Mouse (Mus musculus) layer of hippocampus, adult 9-10 months (tissue): ENCODE results near the gene Myo1d.

Experiments
- DNase-seq: peaks from one replicate; pipeline ENCODE4 v3.0.0; 2022; ENCODE audit warnings: low spot score

Gene Myo1d

DNA sequence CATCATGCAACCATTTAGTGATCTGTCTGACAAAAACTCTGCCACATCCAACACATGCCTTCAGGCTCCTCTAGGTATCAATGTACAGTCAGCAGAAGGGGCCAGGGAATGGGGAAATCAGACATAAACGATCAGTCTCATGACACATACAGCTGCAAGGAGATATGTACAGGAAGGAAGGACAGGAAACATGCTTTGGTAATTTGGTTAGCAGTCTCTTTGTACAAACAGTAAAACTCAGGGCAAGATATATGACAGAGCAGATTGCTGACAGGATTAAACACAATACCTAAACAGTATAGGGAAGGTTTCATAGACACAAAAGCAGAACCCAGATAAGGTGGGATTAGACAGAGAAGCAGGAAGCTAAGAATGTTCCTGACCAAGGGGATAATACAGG, 60.8 kb downstream of the Myo1d start:
- no peak for DNase-seq

DNA sequence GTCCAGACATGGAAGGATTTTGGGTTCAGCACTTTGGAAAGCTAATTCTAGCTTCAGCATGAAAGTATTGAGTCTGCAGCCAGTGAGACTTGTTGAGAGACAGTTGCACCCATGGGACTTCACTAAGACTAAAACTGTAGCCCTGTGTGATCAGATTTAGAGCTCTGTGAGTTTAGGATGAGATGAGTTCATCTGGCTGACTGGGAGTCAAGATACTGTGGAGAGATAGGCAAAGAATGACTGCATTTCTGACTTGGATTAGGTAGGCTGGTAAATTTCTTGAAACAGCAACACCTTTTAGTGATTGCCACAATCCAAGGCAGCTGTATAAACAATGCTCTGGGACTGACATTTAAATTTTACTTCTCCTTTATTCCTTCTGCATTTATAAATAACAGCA, 61.8 kb downstream of the Myo1d start:
- no peak for DNase-seq

DNA sequence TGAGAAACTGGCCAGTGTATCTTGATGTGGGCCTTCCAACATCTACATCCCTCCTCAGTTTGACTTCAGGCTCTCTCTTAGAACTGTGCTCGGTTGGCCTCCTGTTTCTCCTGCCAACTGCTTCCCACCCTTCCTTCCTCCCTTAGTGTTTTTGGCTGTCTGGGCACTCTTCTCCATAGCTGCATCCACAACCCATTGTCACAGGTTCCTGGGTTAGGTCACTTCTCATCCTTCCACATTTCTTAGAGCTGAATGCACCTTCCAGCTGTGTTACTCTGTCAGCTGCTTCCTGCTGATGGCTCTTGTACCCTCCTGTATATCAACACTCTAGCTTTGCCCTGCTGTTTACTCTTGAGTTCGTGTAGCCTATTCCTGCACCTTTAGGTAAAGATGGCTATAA, 64.7 kb downstream of the Myo1d start:
- DNase-seq = no peak

DNA sequence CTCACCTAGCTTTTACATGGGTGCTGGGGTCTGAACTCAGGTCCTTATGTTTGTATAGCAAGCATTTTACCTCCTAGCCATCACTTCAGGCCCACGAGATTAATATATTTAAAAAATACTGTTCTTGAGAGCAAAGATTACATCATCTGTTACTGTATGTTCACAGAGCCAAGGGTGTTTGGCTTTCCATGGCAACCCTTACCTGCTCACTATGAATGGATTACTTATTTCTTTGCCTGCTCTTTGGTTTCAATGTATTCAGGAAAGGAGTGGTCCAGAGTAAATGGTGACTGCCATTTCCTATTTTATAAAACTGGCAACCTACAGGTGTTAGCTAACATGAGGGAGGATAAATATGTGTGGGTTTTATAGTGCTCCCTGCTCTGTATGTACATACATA, 66.1 kb downstream of the Myo1d start:
- DNase-seq = no peak

DNA sequence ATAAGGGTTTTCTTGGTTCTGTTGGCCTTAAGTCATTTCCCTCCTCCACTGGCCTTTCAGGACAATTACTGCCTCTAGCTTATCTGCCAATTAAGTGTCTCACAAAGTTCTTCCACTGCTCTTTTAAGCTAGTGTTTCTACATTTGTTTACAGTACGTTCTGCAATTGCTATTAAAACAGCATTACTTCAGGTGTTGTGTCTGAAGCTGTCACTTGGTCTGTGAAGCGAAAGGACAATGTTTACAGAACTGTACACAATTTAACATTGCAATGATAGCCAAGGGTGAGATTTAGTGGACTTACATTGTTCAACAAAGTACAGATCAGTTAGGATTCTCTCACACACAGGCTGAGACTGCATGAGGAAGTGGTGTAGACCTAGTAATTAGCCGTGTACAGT, 67.6 kb downstream of the Myo1d start:
- DNase-seq = no peak

DNA sequence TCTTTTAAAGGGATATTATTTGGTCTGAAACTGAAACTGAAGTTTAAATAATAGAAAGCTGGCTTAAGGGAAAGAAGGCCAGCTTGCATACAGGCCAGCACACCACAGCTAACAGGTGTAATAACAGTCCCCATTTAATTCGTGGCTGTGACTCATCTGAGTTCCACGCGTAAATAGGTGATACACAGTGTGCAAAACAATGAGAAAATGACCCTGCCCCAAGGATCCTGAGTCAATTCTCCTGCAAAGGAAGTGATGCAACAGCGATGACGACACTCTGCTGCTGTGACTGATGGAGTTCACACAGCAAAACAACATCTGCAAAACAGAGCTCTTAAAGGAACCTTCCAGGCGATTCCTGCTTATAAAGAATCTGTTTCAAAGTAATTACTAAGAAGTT, 68.5 kb downstream of the Myo1d start:
- no peak for DNase-seq

DNA sequence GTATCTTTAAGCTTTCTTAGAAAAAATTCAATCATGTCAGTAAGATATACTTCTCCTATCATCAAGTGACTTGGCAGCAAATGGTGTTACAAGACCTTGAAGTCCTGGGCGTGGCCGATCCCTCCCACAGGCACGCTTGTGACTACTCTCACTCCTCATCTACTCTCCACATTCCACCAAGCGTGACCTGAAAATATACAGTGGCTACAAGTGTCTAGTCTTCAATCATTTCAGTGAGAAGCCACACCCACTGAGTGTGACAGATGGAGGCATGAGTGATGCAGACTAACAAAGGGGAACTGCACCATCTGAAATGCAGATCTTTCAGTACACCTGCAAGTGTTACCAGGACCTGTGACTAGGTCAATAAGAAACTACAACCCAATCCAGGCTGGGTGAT, 79.2 kb downstream of the Myo1d start:
- DNase-seq = no peak

DNA sequence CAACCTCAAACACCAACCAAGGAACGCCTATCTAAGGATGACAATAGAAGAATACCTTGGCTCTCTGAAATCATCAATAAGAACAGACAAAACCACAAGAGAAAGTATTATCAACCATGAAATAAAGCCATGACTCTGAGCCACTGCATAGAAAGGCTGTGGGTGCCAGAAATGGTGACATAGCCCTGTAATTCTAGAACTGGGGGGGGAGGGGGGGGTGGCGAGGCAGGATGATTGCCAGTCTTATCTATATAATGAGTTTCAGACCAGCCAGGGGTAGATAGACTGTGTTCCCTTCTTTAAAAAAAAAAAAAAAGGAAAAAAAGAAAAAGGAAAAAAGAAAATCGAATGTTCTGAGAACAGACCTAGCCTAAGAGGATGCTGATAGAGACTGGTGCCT, 81.1 kb downstream of the Myo1d start:
- DNase-seq = no peak

DNA sequence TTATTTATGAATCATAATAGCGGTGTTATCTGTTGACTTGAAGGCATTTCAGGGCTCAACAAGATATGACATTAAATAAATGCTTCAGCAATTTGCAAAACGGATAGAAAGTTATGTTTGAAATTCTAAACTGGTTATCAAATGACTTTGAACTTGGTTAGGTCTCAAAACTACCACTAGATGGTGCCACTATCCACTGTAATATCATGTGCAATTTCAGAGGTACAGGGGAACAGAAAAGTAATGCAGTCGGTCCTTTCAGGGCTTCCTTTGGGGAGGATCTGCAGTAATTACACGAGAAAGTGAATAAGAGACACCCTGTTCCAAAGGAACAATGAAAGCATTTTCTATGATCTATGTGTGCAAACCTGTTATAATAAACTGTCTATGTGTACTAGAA, 83.5 kb downstream of the Myo1d start:
- DNase-seq = peak; percentile 60

DNA sequence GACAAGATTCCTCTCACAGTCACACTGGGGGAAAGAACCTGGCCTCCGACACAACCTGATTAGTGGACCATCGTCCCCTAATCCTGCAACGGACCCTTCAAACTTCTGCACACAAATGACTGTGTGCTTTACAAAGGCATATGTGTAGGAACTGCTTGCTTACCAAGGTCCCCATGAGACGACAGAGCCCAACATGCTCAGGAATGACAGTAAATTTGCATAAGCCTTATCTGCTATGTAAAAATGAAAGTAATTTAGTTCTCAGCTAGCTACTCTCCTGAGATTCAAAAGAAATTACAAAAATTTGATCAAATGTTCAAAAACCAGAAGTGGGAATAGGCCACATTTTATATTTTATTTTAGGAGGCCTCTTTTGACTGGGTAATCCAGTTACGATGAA, 95.2 kb downstream of the Myo1d start:
- no peak for DNase-seq

DNA sequence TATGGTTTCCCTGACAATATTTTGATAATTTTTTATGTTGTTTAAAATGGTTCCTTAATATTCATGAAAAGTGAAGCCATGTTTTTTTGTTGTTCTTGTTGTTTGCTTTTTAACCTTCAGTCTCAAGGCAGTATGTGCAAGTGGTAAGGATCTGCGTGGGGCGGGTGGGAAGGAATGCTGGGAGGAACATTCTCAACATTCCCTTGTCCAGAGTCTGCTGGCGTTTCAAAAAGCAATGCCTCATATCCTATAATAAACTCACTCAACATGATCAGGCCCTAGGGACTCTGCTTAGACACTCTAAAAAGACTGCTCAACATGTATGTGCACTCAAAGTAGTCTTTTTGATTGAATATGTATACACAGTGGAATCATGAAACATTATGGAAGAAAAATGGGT, 97.1 kb downstream of the Myo1d start:
- DNase-seq = no peak

DNA sequence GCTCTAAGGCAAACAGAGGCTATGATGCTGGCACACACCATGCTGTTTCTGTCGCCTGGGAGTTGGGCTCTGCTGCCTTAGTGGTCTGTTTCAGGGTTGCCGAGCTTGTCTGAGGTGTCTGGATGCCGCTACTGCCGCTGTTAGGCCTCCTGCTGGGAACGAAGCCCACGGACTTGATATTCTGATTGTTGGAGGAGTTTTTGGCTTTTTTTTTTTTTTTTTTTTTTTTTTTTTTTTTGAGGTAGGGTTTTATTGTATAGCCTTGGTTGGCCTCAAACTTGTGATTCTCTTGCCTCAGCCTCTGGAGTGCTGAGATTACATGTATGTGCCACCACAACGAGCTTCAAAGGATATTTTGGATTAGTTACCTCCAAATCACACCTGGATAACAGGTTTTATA, 106.8 kb downstream of the Myo1d start:
- no peak for DNase-seq

DNA sequence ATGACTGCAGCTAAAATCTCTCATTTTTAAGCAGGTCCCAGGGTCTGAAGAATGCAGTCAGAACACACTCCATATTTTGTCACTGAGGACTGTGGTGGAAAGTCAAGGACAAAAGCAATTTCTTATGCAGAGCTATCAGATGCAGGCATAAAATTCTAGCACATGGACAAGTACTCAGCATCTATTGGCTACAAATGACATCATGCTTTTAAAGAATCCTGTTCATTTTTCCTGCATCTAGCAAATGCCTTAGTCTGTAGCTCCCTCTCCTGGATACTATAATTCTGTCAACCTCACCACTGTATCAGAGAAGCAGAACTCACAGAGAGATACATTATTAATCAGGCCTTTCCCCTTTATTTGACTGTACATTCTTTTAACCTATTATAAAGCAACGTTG, 109.4 kb downstream of the Myo1d start:
- peak; percentile 90 for DNase-seq

DNA sequence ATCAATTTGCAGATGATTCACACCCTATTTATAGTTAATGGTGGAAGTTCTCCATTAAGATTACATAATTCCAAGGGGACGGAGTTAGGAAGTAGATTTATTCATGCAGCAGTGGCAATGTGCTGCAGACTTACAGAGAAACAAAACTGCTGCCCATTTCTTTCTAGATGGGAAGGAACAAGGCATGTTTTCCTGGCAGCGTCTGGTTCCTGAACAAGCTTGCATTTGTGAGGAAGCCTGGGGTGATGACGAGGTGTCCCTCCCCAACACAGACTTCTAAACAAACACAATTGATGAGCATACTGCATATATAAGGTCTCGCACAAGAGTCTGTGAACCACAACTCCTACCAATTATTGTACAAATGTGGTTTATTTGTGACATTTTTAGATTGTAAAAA, 109.9 kb downstream of the Myo1d start:
- DNase-seq = peak; percentile 15

DNA sequence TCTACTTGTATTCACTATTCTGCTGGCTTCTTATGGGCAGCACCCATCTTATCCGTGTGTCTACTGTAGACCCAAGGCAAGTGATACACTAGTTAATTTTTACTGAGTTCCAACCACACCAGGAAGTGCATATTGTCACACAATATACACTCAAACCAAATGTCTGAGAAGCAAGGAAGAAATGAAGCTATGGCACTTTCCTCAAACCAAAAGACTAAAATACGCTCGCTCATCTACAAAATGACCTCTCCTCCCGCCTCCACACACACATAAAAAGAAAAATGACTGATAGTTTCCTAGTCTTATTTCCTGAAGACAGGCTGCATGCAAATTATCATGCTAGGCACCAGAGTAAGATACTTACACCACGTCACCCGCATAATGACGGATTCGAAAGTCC, 113.6 kb downstream of the Myo1d start:
- DNase-seq = no peak

DNA sequence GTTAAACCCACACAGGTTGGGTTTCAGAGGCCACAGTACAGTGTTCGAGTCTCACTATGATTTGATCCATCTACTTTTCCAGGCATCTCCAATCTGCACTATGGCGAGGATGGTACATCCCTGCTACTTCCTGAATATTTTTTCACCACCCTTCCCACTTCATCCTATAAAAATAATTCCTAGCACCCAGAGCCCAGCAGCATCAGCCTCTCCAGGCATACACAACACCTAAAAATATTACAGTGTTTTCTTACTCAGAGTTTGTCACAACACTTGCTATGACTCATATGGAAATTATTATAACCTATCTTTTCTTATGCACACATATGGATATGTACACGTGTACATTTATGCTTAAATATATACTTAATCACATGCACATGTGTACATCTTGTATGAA, 115.6 kb downstream of the Myo1d start:
- no peak for DNase-seq

DNA sequence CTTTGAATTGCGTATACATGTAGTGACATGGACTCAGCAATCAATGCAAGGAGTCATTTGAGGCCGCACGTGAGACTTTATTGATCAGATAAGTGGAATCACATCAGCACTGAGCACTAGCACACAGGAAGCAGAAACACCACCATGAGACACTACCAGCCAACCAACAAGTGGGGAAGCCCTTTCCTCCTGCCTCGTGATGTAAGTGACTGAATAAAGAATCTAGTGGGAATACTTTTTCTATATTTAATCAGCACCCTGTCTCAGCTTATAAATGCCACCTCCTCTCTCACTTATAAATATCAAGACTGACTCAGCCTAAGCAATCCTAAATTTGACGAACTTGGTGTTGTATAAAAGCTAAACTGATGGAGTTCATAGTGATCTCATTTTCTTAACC, 134.7 kb downstream of the Myo1d start:
- no peak for DNase-seq

DNA sequence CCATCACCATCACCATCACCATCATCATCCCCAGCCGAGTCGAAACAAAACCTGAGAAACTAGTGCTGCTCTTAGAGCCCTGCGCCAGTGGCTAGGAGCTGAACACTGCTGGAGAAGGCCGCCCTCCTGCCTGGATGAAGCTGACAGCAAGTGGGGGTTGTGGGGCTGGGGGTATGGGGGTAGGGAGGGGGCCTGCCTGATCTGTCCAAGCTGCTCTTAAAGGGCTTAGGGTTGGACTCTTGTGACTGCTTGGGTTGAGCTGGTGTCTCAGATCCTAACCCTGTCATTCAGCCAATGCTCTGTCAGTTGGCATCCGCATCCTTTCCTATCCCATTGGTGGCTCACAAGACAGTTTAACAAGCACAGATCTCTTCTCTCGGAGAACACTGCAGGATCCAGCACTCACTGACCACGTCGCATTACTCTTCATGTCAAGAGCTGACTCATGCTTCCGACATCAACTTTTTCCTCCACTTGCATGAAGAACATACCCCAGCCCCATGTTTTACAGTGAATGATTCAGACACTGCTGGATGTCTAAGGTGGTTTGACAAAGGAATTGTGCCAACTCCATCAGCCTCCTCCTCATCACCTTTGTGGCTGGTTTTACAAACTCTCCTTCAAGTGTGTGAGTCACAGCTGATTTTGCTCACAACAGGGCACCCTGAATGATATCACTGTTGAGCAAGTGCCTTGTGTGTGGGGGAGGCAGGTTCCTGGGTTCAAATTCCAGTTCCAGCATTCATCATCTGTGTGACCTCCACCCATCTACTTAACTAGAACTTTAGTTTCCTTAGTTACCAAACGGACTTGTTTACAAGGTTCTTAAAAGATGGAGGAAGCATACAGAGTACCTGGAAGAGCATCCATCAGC, 150.6 kb downstream of the Myo1d start:
- DNase-seq = no peak

DNA sequence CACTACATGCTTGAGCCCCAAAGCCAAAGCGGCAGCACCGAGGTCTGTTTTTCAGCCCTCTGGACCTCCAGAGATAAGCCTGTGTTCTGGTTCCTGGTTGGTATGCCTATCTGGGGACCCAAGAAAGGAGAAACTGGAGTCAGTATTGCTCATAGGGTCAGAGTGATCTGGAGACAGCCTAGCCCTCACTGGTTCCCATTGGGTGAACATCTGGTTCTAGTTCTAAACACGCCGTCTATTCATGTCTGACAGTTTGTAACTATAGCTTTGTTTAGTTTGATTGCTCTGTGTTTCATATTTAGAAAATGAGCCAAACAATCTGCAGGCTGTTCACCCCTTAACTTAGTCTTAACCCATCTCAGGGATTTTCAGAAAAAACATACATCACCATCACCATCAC, 151.2 kb downstream of the Myo1d start:
- DNase-seq = no peak

DNA sequence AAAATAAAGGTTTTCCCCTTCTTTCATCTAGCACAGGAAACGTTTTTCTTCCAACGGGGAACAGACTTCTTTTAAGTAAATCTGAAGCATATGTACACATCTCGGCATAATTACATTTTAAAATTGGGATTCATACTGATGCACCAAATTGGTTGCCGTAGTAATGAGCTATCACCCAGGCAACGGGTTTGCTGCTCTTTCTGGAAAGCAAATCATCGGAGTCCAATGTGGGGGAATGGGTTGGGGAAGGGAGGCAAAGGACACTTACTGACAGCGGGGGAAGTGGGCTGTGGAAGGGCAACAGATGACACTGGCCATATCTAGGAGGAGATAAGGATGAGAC, 156.8 kb downstream of the Myo1d start:
- DNase-seq = peak; percentile 61

DNA sequence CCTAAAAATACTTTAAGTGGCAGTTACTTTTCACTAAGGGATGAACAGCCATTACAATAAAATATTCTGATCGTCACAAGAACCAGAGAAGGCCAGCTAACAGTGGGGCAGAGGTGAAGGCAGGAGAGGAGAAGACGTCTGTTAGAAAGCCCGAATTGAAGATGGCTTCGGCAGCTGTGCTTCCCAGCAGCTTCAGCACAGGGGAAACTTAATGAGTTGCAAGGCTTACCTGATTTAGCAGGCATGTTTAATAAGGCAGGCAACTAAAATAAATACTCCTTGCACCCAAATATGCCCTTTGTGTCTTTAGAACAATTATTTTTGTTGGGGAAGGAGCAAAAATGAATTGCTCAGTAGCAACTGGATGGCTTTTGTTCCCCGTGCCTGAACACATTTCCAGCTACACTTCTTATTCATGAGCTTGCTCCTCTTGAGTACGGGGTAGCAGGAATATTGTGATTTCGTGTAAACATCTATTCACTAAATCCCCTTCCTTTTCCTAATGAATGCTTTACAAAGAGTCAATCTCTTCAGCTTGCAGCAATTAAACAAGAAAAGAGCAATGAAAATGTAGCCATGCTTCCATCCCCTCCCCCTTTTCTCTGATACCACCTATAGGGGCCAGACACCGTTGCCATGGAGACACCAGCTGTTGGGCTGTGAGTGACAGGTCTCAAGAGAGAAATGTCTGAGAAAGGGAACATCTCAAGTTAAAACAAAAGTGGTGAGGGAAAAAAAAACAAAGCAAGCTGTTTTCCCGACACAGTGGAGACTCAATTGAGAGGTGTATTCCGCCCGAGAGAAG, 157.4 kb downstream of the Myo1d start:
- no peak for DNase-seq

DNA sequence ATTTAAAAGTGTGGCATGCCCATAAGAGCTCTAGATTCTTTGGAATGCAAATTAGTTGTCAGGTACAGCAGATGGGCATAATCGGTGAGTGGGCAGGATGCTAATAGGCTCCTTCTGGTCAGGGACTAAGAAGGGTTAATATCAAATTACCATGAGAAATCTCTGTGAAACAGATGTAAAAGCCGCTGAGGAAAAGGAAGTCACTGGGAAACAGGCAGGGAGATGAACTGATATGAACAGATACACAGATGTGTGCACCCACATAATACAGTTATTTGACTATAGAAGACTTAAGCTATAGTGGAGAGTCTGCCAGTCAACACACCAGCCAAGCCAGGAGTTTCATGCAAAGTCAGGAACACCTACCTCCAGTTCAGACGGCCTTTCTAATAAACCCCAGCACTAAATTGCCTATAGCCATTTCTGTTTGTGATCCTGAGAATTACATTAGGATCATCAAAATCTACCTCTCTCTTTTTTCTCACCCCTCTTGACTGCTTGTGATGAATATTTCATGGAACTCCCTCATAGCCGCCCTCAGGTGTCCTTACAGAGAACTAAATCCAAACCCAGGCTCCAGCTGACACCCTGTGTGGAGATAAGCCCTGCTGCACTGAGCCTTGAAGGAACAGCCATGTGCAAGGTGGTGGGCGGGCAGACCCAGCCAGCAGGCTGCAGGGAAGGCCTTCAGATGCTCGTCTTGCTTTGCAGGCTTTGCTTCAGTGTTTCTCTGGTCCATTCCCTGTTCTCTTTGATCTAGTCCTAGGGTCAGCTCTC, 164.7 kb downstream of the Myo1d start:
- no peak for DNase-seq

DNA sequence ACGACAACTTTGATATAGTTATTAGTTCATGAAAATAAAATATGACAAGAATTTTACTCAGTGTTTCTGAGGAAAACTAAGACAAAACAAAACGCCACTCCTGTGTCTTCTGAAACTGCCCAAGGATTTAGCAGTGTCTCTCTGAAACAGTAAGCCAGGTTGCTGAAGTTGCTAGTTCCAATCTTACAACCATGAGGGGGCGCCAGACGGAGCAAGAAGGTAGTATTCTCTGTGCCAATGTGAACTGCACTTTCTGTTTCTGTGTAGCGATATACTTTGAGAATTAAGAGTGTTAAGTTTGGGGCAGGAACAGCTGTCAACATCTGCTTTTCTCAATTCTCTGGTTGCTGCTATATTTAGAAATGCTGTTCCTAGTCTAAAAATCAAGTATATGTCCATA, 165.4 kb downstream of the Myo1d start:
- DNase-seq = peak; percentile 59
